Mouse (Mus musculus) limb, embryonic 14.5 days (tissue): ENCODE results near the gene Adrm1. TPM values are rescaled to one million over a fixed set of nuclear protein-coding genes. Genes with fewer than 3 reads are reported as not detected.

Source experiments
- ATAC-seq: fragments of 200-750 bp; cut with Nextera tagmentation; 2 replicates; pipeline ENCODE4 v1.8.0; 2017; ENCODE audit warnings: low read depth, moderate number of reproducible peaks, moderate TSS enrichment; ENCODE audit not compliant: low FRiP score
- DNase-seq: peaks from one replicate; pipeline ENCODE4 v3.0.0-alpha.2; 2015; ENCODE audit warnings: low spot score
- H3K27ac ChIP-seq: fragments of 300-500 bp; sonication (generic); replicated peaks from 2 replicates; pipeline ENCODE4 v1.5.1; 2014; ENCODE audit warnings: low read depth, mild to moderate bottlenecking, low read length, moderate library complexity, mixed read lengths
- H3K27me3 ChIP-seq: fragments of 300-500 bp; sonication (generic); 2 replicates; pipeline ENCODE4 v1.6.1; 2014; ENCODE audit warnings: low read length, mixed read lengths; ENCODE audit not compliant: control insufficient read depth, insufficient read depth
- H3K36me3 ChIP-seq: fragments of 300-500 bp; sonication (generic); 2 replicates; pipeline ENCODE4 v1.6.1; 2014; ENCODE audit warnings: mild to moderate bottlenecking, low read length, moderate library complexity, mixed read lengths; ENCODE audit not compliant: control insufficient read depth, insufficient read depth
- H3K4me1 ChIP-seq: fragments of 300-500 bp; sonication (generic); 2 replicates; pipeline ENCODE4 v1.6.1; 2014; ENCODE audit warnings: antibody characterized with exemption, low read length, mixed read lengths; ENCODE audit not compliant: control insufficient read depth, insufficient read depth
- H3K4me2 ChIP-seq: fragments of 300-500 bp; sonication (generic); replicated peaks from 2 replicates; pipeline ENCODE4 v1.6.1; 2014; ENCODE audit warnings: low read depth, mild to moderate bottlenecking, low read length, moderate library complexity; ENCODE audit not compliant: severe bottlenecking
- H3K4me3 ChIP-seq: fragments of 300-500 bp; sonication (generic); replicated peaks from 2 replicates; pipeline ENCODE4 v1.5.1; 2014; ENCODE audit warnings: low read length
- H3K9ac ChIP-seq: fragments of 300-500 bp; sonication (generic); 2 replicates; pipeline ENCODE4 v1.6.1; 2014; ENCODE audit warnings: mild to moderate bottlenecking, low read depth, low read length, moderate library complexity; ENCODE audit not compliant: severe bottlenecking
- H3K9me3 ChIP-seq: fragments of 300-500 bp; sonication (generic); 2 replicates; pipeline ENCODE4 v1.6.1; 2016; ENCODE audit warnings: low read length; ENCODE audit not compliant: control insufficient read depth
- POLR2A ChIP-seq: fragments of 200-500 bp; IDR thresholded peaks from 2 replicates; pipeline ENCODE4 v1.8.0; 2012; ENCODE audit warnings: inconsistent platforms, mild to moderate bottlenecking, moderate library complexity, borderline replicate concordance; ENCODE audit not compliant: insufficient read depth, insufficient read length; ENCODE audit errors: extremely low read depth
- WGBS: fragments of 180-500 bp; shearing (Covaris S2); extraction: QIAGEN DNeasy Blood & Tissue Kit; methylation state at CpG from one replicate; pipeline ENCODE4 v1.1.7; 2014; 5-methylcytosine and 5-hydroxymethylcytosine counted together
- polyA plus RNA-seq, 2 experiments: library from polyadenylated mRNA; depleted of rRNA in 1 of 2; stranded (reverse) in 1 of 2; unstranded in 1 of 2; fragments of >200 nt; fragmentation: Nextera tagmentation in 1 of 2; extraction: Ambion mirVana in 1 of 2; gene quantifications; 2 replicates each; pipeline versions ENCODE4 v1.2.1 to v1.2.3; 2012 to 2014

The Adrm1 gene
- polyA plus RNA-seq, 2 experiments = 115 to 135 TPM

- Histone ChIP-seq H3K4me1 (no peaks in the 10 kb centered on the region), H3K27me3 (no peaks in the 10 kb centered on the region), H3K9ac (no peak overlapping the region), H3K27ac (no peak overlapping the region), H3K9me3 (no peaks in the 10 kb centered on the region), H3K4me2 (no peak overlapping the region), H3K4me3 (no peak overlapping the region), H3K36me3 (peaks cover 7% of the 10 kb centered on the region)
- no peak for TF ChIP-seq POLR2A
- no peak for DNase-seq
- WGBS = 92% methylated on average over 3 of the region's 3 CpGs
- ATAC-seq = no peak
Measured at GRCm38 (mm10) chr2:180133911-180134310, 37.4 kb upstream of the Adrm1 start.

GRCm38 (mm10) chr2:180135414-180135813 is 35.9 kb upstream of the Adrm1 start:
- Histone ChIP-seq H3K27me3 (no peaks in the 10 kb centered on the region), H3K4me3 (no peak overlapping the region), H3K4me1 (no peaks in the 10 kb centered on the region), H3K4me2 (no peak overlapping the region), H3K9ac (no peak overlapping the region), H3K27ac (no peak overlapping the region), H3K9me3 (no peaks in the 10 kb centered on the region), H3K36me3 (peaks cover 19% of the 10 kb centered on the region)
- WGBS = 74% methylated on average over 5 of the region's 5 CpGs
- DNase-seq (no peak), ATAC-seq (no peak)
- no peak for TF ChIP-seq POLR2A

DNA sequence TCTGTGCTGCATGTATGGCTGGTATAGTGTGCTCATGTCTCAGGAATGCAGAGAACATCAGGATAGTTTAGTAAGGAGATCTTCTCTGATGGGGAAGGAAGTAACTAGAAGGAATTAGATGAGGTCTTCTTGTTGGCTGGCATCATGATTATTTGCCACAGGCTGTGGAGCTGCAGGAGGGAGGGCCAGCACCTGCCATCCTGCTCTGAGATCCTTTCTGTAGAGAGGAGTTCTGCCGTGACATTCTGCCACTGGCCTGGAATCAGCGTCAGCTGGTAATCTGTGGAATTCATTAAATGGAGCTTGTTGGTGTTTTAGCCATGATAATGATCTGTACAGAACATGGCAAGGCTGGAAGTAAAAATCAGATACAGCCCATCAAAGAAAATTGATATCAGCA is 25.2 kb upstream of the Adrm1 start:
- no peak overlapping the region for H3K27ac ChIP-seq
- H3K4me1 ChIP-seq = no peaks in the 10 kb centered on the region
- H3K4me2 ChIP-seq = no peak overlapping the region
- no peak overlapping the region for H3K9ac ChIP-seq
- H3K4me3 ChIP-seq = no peak overlapping the region
- no peaks in the 10 kb centered on the region for H3K9me3 ChIP-seq
- TF ChIP-seq POLR2A = no peak
- ATAC-seq (no peak), DNase-seq (no peak)
- 80% methylated on average over 2 of the region's 2 CpGs for WGBS
- no peaks in the 10 kb centered on the region for H3K27me3 ChIP-seq
- peaks cover 79% of the 10 kb centered on the region for H3K36me3 ChIP-seq

DNA sequence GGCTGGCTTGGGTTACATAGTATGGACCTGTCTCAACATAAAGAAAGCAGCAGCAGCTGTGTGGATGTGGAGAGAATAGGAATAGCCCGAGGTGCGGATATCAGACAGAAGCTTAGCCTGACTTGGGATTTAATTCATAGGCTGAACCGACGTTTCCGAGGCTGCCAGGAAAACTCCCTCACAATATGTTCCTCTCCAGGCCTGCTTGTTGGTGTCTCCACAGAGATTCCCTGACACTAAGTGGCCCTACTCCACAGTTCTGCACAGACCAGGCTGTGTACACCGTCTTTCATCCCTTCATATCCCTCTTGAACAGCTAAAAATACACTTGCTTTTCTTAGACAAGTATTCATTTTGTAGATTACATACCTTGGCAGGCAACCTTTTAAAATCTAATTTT is 23.9 kb upstream of the Adrm1 start:
- no peak for TF ChIP-seq POLR2A
- H3K4me1 ChIP-seq = no peaks in the 10 kb centered on the region
- H3K27ac ChIP-seq = no peak overlapping the region
- no peak for DNase-seq
- no peak overlapping the region for H3K4me3 ChIP-seq
- no peaks in the 10 kb centered on the region for H3K27me3 ChIP-seq
- WGBS = 91% methylated on average over 6 of the region's 6 CpGs
- no peaks in the 10 kb centered on the region for H3K9me3 ChIP-seq
- ATAC-seq = no peak
- no peak overlapping the region for H3K9ac ChIP-seq
- peaks cover 79% of the 10 kb centered on the region for H3K36me3 ChIP-seq
- H3K4me2 ChIP-seq = no peak overlapping the region

DNA sequence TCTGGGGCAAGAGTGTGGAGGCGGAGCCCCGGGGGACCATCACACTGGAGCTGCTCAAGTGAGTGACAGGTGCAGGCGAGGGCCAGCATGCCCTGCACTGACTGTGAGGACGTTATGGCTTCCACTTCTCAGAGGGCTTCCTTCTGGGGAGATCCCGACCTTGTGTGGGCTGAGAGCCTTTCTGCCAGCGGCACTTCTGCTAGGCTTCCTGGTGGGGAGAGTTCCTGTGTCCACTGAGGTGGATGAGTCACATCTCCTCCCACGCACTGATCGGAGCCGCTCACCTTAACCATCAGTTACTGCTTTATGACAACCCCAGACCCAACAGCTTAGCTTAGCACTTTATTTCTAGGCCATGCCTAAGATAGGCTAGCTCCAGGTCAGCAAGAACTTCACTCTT is 22.7 kb upstream of the Adrm1 start:
- ATAC-seq (no peak), DNase-seq (no peak)
- 89% methylated on average over 9 of the region's 9 CpGs for WGBS
- Histone ChIP-seq H3K36me3 (peaks cover 84% of the 10 kb centered on the region), H3K9ac (no peak overlapping the region), H3K27ac (no peak overlapping the region), H3K4me3 (no peak overlapping the region), H3K9me3 (no peaks in the 10 kb centered on the region), H3K4me1 (no peaks in the 10 kb centered on the region), H3K27me3 (no peaks in the 10 kb centered on the region), H3K4me2 (no peak overlapping the region)
- no peak for TF ChIP-seq POLR2A

DNA sequence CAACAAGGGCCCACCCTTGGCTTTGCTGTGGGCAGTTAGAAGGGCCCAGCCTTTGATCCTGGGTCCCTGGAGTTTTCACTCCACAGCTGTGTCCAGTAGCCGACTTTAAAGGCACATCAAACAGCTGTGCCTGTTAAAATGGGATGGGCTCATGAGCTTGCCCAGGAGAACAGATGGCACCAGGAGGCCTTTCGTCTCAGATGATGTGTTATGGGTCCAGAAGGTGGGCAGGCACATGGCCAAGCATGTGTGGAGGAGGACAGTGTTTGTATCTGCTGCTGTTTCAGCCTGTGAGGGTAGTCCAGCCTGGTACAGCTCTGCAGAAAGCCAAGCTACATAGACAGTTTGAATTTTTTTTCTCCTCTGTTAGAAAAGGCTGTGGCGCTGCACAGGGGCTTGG is 16.5 kb upstream of the Adrm1 start:
- H3K27me3 ChIP-seq = no peaks in the 10 kb centered on the region
- H3K4me3 ChIP-seq = no peak overlapping the region
- no peak for TF ChIP-seq POLR2A
- 35% methylated on average over 3 of the region's 3 CpGs for WGBS
- no peaks in the 10 kb centered on the region for H3K9me3 ChIP-seq
- no peaks in the 10 kb centered on the region for H3K4me1 ChIP-seq
- H3K27ac ChIP-seq = no peak overlapping the region
- DNase-seq (no peak), ATAC-seq (no peak)
- no peak overlapping the region for H3K9ac ChIP-seq
- H3K4me2 ChIP-seq = no peak overlapping the region
- peaks cover 79% of the 10 kb centered on the region for H3K36me3 ChIP-seq
